Mouse (Mus musculus) hindbrain, embryonic 15.5 days (tissue): Measurements from ENCODE around the gene Smarcd3. TPM values are rescaled to one million over a fixed set of nuclear protein-coding genes. Genes with fewer than 3 reads are reported as not detected.

Experiments
- ATAC-seq: fragments of 200-750 bp; cut with Nextera tagmentation; 2 replicates; pipeline ENCODE4 v1.8.0; 2017; ENCODE audit warnings: low read depth, moderate number of reproducible peaks, moderate TSS enrichment; ENCODE audit not compliant: low FRiP score
- H3K27ac ChIP-seq: fragments of 300-500 bp; sonication (generic); replicated peaks from 2 replicates; pipeline ENCODE4 v1.5.1; 2015; ENCODE audit warnings: mild to moderate bottlenecking, inconsistent platforms
- H3K27me3 ChIP-seq: fragments of 300-500 bp; sonication (generic); 2 replicates; pipeline ENCODE4 v1.6.1; 2015; ENCODE audit warnings: control low read depth, inconsistent platforms
- H3K36me3 ChIP-seq: fragments of 300-500 bp; sonication (generic); 2 replicates; pipeline ENCODE4 v1.6.1; 2015; ENCODE audit warnings: control low read depth, inconsistent platforms
- H3K4me1 ChIP-seq: fragments of 300-500 bp; sonication (generic); replicated peaks from 2 replicates; pipeline ENCODE4 v1.6.1; 2015; ENCODE audit warnings: control low read depth, inconsistent platforms
- H3K4me2 ChIP-seq: fragments of 300-500 bp; sonication (generic); 2 replicates; pipeline ENCODE4 v1.6.1; 2015; ENCODE audit warnings: moderate library complexity, mild to moderate bottlenecking, inconsistent platforms
- H3K4me3 ChIP-seq: fragments of 300-500 bp; sonication (generic); 2 replicates; pipeline ENCODE4 v1.5.1; 2015; ENCODE audit warnings: mild to moderate bottlenecking, inconsistent platforms
- H3K9ac ChIP-seq: fragments of 300-500 bp; sonication (generic); 2 replicates; pipeline ENCODE4 v1.6.1; 2015; ENCODE audit warnings: inconsistent platforms
- H3K9me3 ChIP-seq: fragments of 300-500 bp; sonication (generic); 2 replicates; pipeline ENCODE4 v1.6.1; 2016; ENCODE audit warnings: control low read depth, inconsistent platforms
- WGBS: fragments of 180-500 bp; shearing (Covaris S2); methylation state at CpG from one replicate; pipeline ENCODE4 v1.1.7; 2015; 5-methylcytosine and 5-hydroxymethylcytosine counted together
- polyA plus RNA-seq: library from polyadenylated mRNA; unstranded; fragments of >200 nt; fragmentation: Nextera tagmentation; extraction: Ambion mirVana; gene quantifications from 2 replicates; pipeline ENCODE4 v1.2.1, GENCODE M21; 2015

Smarcd3 gene
- polyA plus RNA-seq, 1 experiment from 2014 or later, result 138 TPM

DNA sequence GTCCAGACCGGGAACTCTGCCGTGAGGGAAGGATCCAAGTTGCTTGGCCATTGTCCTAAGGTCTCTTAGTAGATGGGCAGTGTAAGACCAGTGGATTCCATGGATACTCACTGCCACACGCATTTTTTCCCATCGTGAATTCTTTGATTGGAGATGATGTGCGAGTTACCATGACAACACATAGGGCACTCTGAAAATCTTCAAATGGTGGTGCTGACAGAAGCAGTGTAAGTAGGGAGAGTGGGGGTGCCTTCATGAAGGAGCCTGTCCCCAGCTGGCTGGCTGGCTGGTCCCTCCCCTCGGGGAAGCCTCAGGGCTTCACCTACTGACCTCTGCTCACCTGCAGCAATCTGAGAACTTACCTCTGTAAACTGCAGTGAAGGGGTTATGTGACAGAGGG is 14.9 kb upstream of the Smarcd3 start:
- Histone ChIP-seq H3K36me3 (no peaks in the 10 kb centered on the region), H3K9ac (no peak overlapping the region), H3K9me3 (no peaks in the 10 kb centered on the region), H3K4me2 (no peak overlapping the region), H3K4me3 (no peak overlapping the region), H3K27me3 (no peaks in the 10 kb centered on the region), H3K27ac (no peak overlapping the region), H3K4me1 (no peaks in the 10 kb centered on the region)
- 59% methylated on average over 6 of the region's 6 CpGs for WGBS
- ATAC-seq, result peak; percentile 14; the same call in 1 of the 2 replicates

DNA sequence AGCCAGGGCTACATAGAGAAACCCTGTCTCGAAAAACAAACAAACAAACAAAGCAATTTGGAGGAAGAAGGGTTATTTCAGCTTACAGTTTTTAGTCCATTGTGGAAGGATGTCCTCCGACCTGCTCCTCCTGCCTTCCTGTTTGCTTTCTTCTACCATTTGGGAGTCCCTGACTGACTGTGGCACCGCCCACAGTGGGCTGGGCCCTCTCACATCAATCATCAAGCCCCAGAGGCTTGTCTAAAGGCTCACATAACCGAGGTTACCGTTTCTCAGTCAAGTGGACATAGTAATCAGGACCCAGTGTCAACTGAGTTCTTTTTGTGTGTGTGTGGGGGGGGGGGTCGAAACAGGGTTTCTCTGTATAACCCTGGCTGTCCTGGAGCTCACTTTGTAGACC is 13.9 kb upstream of the Smarcd3 start:
- no peaks in the 10 kb centered on the region for H3K27me3 ChIP-seq
- H3K9me3 ChIP-seq, result no peaks in the 10 kb centered on the region
- H3K27ac ChIP-seq, result no peak overlapping the region
- WGBS, result 64% methylated on average over 6 of the region's 6 CpGs
- H3K9ac ChIP-seq, result no peak overlapping the region
- no peaks in the 10 kb centered on the region for H3K36me3 ChIP-seq
- H3K4me1 ChIP-seq, result no peaks in the 10 kb centered on the region
- H3K4me3 ChIP-seq, result no peak overlapping the region
- ATAC-seq, result no peak
- H3K4me2 ChIP-seq, result no peak overlapping the region

DNA sequence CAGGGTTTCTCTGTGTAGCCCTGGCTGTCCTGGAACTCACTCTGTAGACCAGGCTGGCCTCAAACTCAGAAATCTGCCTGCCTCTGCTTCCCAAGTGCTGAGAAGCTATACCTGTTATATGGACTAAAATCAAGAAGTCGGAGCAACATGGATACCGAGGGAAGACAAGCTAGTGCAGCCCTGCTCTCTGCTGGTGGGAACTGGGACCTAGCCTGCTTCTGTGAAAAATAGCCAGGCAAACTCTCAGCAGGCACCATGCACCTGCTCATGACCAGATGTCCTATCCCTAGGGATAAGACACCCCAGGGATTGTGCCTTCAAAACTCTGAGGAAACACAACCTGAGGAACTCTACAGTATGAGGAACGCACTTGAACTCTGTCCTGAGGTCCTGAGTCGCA is 12.8 kb upstream of the Smarcd3 start:
- WGBS, result 86% methylated on average over 4 of the region's 4 CpGs
- Histone ChIP-seq H3K27ac (no peak overlapping the region), H3K4me3 (no peak overlapping the region), H3K9ac (no peak overlapping the region), H3K4me1 (no peaks in the 10 kb centered on the region), H3K4me2 (no peak overlapping the region), H3K9me3 (no peaks in the 10 kb centered on the region), H3K27me3 (no peaks in the 10 kb centered on the region), H3K36me3 (no peaks in the 10 kb centered on the region)
- ATAC-seq, result no peak

DNA sequence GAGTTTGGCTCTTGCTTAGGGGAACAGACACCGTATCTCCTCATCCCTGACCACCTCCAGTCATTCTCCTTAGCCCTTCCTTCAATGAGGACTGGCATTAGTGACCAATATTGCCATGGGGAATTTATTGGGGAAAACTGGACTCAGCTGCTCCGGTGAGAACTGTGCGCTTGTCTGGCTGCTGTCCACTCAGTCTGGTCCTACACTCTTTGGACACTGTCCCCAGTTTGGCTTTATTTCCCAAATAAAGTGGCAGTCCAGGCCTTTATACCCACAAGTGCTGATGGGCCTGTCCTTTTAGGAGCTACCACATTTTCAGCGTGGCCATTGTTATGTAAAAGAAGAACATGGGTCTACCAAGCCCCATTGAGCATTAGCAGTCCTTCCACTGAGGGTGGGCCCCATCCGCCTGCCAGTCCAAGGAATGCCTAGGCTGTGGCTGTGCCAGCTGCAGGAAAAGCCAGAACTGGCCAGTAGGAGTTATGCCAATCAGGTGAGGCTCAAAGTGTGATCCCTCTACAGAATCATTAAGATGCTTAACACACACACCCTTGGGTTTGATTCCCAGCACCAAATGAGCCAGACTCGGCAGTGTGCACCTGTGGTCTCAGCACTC is 11.4 kb upstream of the Smarcd3 start:
- ATAC-seq, result peak; percentile 44; the same call in 1 of the 2 replicates
- Histone ChIP-seq H3K4me1 (no peaks in the 10 kb centered on the region), H3K9ac (no peak overlapping the region), H3K9me3 (no peaks in the 10 kb centered on the region), H3K36me3 (no peaks in the 10 kb centered on the region), H3K27me3 (no peaks in the 10 kb centered on the region), H3K27ac (no peak overlapping the region), H3K4me3 (no peak overlapping the region), H3K4me2 (no peak overlapping the region)
- WGBS, result 54% methylated on average over 6 of the region's 6 CpGs

DNA sequence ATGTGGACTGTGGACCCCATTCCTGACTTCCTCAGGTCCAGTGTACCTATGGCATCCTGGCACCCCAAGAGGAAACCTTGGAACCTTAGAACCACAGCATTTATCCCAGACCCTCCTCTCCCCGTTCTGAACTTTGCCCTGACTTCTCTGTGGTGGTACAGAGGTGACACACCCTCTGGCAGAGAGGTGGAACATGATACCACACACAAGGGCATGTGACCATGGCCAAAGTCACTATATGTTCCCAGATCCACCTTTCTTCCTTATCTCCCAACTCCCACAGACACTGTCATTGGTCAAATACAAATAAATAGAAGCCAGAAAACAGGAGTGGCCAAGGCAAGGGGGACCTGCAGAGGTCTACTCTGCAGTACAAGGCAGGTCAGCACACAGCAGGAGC is 10.9 kb upstream of the Smarcd3 start:
- no peak overlapping the region for H3K9ac ChIP-seq
- no peaks in the 10 kb centered on the region for H3K36me3 ChIP-seq
- H3K4me2 ChIP-seq, result no peak overlapping the region
- no peak for ATAC-seq
- H3K9me3 ChIP-seq, result no peaks in the 10 kb centered on the region
- 61% methylated on average over 1 of the region's 1 CpGs for WGBS
- no peaks in the 10 kb centered on the region for H3K27me3 ChIP-seq
- H3K27ac ChIP-seq, result no peak overlapping the region
- H3K4me3 ChIP-seq, result no peak overlapping the region
- H3K4me1 ChIP-seq, result no peaks in the 10 kb centered on the region

DNA sequence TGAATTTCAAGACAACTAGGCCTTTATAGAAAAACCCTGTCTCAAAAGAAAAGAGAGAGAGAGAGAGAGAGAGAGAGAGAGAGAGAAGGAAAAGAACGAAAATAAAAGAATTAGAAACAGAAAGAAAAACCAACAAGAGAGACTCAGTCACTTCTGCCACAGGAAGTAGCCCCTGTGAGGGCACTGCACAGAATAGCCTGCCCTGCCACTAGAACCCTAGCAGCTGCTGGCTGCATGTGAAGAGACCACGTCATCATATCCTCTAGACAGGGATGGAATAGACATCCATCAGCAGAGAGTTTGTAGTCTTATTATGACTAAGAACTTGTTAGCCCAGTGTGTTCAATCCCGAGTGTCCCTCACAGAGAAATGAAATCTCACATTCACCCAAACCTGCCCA is 5.5 kb upstream of the Smarcd3 start:
- WGBS, result 70% methylated on average over 3 of the region's 3 CpGs
- H3K36me3 ChIP-seq, result no peaks in the 10 kb centered on the region
- H3K27me3 ChIP-seq, result no peaks in the 10 kb centered on the region
- no peak overlapping the region for H3K4me2 ChIP-seq
- peaks cover 4% of the 10 kb centered on the region for H3K4me1 ChIP-seq
- no peaks in the 10 kb centered on the region for H3K9me3 ChIP-seq
- no peak overlapping the region for H3K9ac ChIP-seq
- ATAC-seq, result no peak
- H3K27ac ChIP-seq, result no peak overlapping the region
- H3K4me3 ChIP-seq, result no peak overlapping the region

DNA sequence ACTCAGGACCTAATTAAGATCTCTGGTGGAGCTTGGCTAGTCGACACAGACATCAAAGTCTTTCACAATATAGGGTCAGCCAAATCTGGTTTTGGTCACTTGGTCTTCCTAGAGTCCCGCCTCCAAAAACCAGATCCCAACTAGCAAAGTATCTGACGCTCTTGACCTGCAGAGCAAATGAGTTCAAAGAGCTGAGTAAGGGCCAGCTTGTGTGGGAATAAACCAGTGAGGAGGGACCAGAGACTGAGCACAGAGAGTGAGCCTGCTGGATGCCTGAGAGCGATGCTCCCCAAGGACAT is 560 bp upstream of the Smarcd3 start:
- Histone ChIP-seq H3K4me3 (peak overlapping the region; percentile 66), H3K27me3 (no peaks in the 10 kb centered on the region), H3K27ac (peak overlapping the region; percentile 73; the same call in 1 of the 2 replicates), H3K9me3 (no peaks in the 10 kb centered on the region), H3K36me3 (no peaks in the 10 kb centered on the region), H3K4me1 (peaks cover 47% of the 10 kb centered on the region), H3K4me2 (peak overlapping the region; percentile 64), H3K9ac (no peak overlapping the region; the same call in 1 of the 2 replicates)
- no peak for ATAC-seq
- 38% methylated on average over 4 of the region's 4 CpGs for WGBS

DNA sequence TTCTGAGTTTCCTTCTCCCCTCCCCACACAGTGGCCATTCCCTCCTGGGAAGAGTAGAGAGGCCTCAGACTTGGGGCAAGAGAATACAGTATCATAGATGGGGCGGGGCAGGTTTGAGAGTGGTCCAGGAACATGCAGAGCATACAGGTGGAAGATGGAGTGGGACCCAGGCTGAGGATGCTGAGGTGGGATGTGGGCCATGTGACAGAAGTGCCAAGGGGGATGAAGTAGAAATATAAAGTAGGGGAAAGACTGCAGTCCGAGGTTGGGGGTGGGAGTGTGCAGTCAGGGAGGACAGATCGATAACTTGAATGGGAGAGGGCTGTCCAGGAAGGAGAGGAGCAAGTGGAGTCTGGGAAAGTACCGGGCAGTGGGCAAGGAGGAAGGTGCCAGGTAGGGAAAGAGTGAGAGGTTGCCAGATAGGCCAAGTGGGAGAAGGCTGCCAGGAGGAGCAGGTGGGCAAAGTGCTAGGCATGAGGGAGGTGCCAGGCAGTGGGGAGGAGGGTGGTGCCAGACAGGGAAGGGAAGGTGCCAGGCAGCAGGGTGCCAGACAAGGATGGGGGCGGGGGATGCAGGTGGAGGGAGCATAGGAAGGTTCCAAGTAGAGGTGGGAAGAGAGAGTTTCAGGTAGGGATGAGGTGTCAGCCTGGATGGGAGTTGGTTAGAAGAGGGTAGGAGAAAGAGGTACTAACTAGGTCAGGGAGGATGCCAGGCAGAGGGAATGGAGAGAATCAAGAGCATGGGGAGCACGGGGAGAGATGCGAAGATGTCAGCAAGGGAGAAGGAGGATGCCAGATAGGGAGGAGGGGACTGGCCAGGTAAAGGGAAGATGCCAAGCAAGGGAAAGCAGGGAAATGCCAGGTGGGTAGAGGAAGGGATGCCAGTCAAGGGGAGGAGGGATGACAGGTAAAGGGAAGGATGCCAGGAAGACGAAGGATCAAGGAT is 898 bp downstream of the Smarcd3 start:
- Histone ChIP-seq H3K9ac (peak overlapping the region; percentile 77), H3K4me2 (peak overlapping the region; percentile 64), H3K4me1 (peaks cover 48% of the 10 kb centered on the region), H3K4me3 (peak overlapping the region; percentile 66), H3K9me3 (no peaks in the 10 kb centered on the region), H3K27me3 (no peaks in the 10 kb centered on the region), H3K36me3 (peaks cover 5% of the 10 kb centered on the region; the same call in 1 of the 2 replicates), H3K27ac (peak overlapping the region; percentile 73)
- 49% methylated on average over 8 of the region's 8 CpGs for WGBS
- ATAC-seq, result peak; percentile 4; the same call in 1 of the 2 replicates

DNA sequence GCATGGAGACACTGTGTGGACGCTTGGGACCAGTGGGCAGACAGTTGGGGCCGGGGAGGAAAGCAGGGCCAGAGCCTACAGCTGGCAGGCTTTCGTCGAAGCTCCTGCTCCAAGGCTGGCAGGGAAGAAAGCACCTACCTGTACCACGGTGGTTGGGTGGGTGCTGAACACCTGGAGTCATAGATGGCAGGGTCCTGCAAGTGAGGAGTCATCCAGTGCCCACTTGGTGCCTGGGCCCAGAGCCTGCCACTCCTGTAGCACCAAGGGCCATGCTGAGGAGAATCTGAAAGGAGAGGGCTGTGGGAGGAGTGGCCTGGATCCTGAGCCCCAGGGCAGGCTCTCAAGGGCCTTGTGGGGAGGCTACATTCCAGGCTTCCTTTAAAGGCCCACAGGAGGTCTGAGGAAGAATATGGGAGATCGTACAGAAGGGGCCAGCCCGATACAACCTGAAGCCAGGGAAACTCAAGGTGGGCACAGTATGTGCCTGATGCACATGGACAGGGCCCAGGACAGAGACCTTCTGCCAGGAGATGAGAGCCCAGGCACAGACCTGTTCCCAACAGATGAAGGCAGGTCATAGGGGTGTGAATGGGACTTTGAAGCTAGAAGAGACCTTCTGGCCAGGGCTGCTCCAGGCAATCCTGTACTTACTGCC is 1.7 kb downstream of the Smarcd3 start:
- Histone ChIP-seq H3K9ac (no peak overlapping the region), H3K4me3 (no peak overlapping the region), H3K9me3 (no peaks in the 10 kb centered on the region), H3K4me2 (peak overlapping the region; percentile 64), H3K4me1 (peaks cover 48% of the 10 kb centered on the region), H3K36me3 (peaks cover 5% of the 10 kb centered on the region; the same call in 1 of the 2 replicates), H3K27me3 (no peaks in the 10 kb centered on the region), H3K27ac (no peak overlapping the region)
- ATAC-seq, result no peak
- 73% methylated on average over 7 of the region's 7 CpGs for WGBS

DNA sequence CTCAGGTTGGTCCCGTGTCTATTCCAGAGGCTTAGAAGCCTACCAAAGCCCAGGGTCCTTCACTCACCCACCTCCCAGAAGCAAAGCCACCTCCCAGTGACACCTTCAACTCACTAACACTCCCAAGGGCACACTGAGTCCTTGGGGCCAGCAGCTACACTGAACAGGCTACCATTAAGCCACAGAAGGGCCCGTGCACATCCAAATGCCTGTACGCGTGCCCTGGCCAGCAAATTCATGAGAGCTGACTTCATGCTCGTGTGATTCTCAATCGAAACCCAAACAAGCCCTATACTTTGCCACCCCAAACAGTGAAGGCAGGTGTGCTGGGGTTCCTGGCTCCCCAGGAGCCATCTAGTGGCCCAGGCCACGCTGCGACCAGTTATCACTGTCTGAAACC is 3.6 kb downstream of the Smarcd3 start:
- H3K4me3 ChIP-seq, result no peak overlapping the region
- no peak overlapping the region for H3K4me2 ChIP-seq
- H3K27me3 ChIP-seq, result no peaks in the 10 kb centered on the region
- no peaks in the 10 kb centered on the region for H3K9me3 ChIP-seq
- no peak overlapping the region for H3K27ac ChIP-seq
- H3K9ac ChIP-seq, result no peak overlapping the region
- H3K4me1 ChIP-seq, result peaks cover 48% of the 10 kb centered on the region
- ATAC-seq, result no peak
- H3K36me3 ChIP-seq, result peaks cover 5% of the 10 kb centered on the region; the same call in 1 of the 2 replicates
- WGBS, result 82% methylated on average over 8 of the region's 8 CpGs

DNA sequence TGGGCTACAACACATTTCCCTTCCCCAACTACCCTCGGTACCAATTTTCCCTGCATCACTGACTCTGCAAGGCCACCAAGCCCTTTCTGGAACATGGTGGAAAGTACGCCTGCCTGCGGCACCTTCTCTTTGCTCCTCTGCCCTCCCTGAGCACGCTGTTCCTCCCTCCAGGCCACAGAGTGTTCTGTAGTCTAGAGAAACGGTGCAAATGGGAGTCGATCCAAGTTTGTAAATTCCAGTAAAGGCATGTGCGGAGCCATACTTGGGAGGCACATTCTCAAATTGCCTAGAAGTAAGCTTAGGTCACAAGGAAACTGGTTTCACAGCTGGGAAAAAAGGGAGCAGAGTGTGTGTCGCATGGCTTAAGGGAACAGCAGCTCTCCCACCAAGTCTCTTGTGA is 4.1 kb downstream of the Smarcd3 start:
- WGBS, result 70% methylated on average over 8 of the region's 8 CpGs
- peaks cover 5% of the 10 kb centered on the region; the same call in 1 of the 2 replicates for H3K36me3 ChIP-seq
- no peak overlapping the region for H3K4me2 ChIP-seq
- no peak overlapping the region for H3K9ac ChIP-seq
- H3K27ac ChIP-seq, result no peak overlapping the region
- H3K4me1 ChIP-seq, result peaks cover 51% of the 10 kb centered on the region
- no peaks in the 10 kb centered on the region for H3K9me3 ChIP-seq
- no peak for ATAC-seq
- no peaks in the 10 kb centered on the region for H3K27me3 ChIP-seq
- H3K4me3 ChIP-seq, result no peak overlapping the region

DNA sequence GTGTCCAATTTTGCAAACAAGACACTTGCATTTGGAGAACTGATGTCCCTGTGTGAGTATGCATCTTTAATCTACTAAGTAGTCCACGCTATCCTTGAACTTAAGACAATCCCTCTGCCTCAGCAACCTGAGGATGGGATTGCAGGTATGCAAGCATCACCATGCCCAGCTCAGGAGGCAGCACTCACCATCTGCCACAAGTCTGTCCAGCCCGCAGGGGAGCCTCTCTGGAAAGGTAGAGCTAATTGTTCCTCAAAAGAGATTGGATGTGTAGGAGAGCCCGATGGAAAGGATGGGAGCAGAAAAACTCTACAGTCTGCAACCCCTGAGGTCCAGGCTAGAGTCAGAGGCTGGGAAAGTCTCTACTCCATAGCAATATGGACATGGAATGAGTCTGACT is 5.3 kb downstream of the Smarcd3 start:
- whole genome bisulfite sequencing, result 82% methylated on average over 3 of the region's 3 CpGs
- Histone ChIP-seq H3K4me2 (no peak overlapping the region), H3K9me3 (no peaks in the 10 kb centered on the region), H3K4me1 (peaks cover 46% of the 10 kb centered on the region), H3K9ac (no peak overlapping the region), H3K4me3 (no peak overlapping the region), H3K36me3 (peaks cover 5% of the 10 kb centered on the region; the same call in 1 of the 2 replicates), H3K27ac (no peak overlapping the region), H3K27me3 (no peaks in the 10 kb centered on the region)
- ATAC-seq, result no peak
